Mouse (Mus musculus): ENCODE results near the gene Polr2h.

Polr2h gene

GRCm38 (mm10) chr16:20701729-20702521 lies 15.5 kb upstream of the Polr2h start:
- no peak for DNase-seq (ENCODE audit: low read depth, low spot score)

GRCm38 (mm10) chr16:20702522-20702893 lies 15.0 kb upstream of the Polr2h start:
- DNase-seq (ENCODE audit: low read depth, low spot score): no peak

- DNase-seq (ENCODE audit: low read depth, low spot score): no peak
These were observed 14.4 kb upstream of the Polr2h start for GRCm38 (mm10) chr16:20703071-20703470.

GRCm38 (mm10) chr16:20703699-20704400 lies 13.6 kb upstream of the Polr2h start:
- no peak for DNase-seq (ENCODE audit: low read depth, low spot score)

- no peak for DNase-seq (ENCODE audit: low read depth, low spot score)
These were observed 11.7 kb upstream of the Polr2h start for GRCm38 (mm10) chr16:20705786-20706185.

- DNase-seq (ENCODE audit: low read depth, low spot score): no peak
These were observed 10.9 kb upstream of the Polr2h start for GRCm38 (mm10) chr16:20706407-20707055.

GRCm38 (mm10) chr16:20708220-20708938 lies 9.1 kb upstream of the Polr2h start:
- DNase-seq (ENCODE audit: low read depth, low spot score): no peak

- DNase-seq (ENCODE audit: low read depth, low spot score): no peak
These were observed 8.3 kb upstream of the Polr2h start for GRCm38 (mm10) chr16:20708939-20709734.

- DNase-seq (ENCODE audit: low read depth, low spot score): no peak
These were observed 7.1 kb upstream of the Polr2h start for GRCm38 (mm10) chr16:20710370-20710769.

- no peak for DNase-seq (ENCODE audit: low read depth, low spot score)
These were observed 6.7 kb upstream of the Polr2h start for GRCm38 (mm10) chr16:20710810-20711209.

- no peak for DNase-seq (ENCODE audit: low read depth, low spot score)
These were observed 5.3 kb upstream of the Polr2h start for GRCm38 (mm10) chr16:20712190-20712589.

- no peak for DNase-seq (ENCODE audit: low read depth, low spot score)
These were observed 4.6 kb upstream of the Polr2h start for GRCm38 (mm10) chr16:20712889-20713288.

GRCm38 (mm10) chr16:20714307-20715080 lies 3.0 kb upstream of the Polr2h start:
- DNase-seq (ENCODE audit: low read depth, low spot score): no peak

- no peak for DNase-seq (ENCODE audit: low read depth, low spot score)
These were observed 2.3 kb upstream of the Polr2h start for GRCm38 (mm10) chr16:20715161-20715560.

- no peak for DNase-seq (ENCODE audit: low read depth, low spot score)
These were observed 1.9 kb upstream of the Polr2h start for GRCm38 (mm10) chr16:20715566-20715965.

- DNase-seq (ENCODE audit: low read depth, low spot score): no peak
These were observed 1.3 kb upstream of the Polr2h start for GRCm38 (mm10) chr16:20715976-20716840.

- no peak for DNase-seq (ENCODE audit: low read depth, low spot score)
These were observed 654 bp upstream of the Polr2h start for GRCm38 (mm10) chr16:20716841-20717180.

- no peak for DNase-seq (ENCODE audit: low read depth, low spot score)
These were observed 659 bp downstream of the Polr2h start for GRCm38 (mm10) chr16:20717978-20718670.

GRCm38 (mm10) chr16:20721808-20722207 lies 4.3 kb downstream of the Polr2h start:
- no peak for DNase-seq (ENCODE audit: low read depth, low spot score)
